In the genomic region with DNA sequence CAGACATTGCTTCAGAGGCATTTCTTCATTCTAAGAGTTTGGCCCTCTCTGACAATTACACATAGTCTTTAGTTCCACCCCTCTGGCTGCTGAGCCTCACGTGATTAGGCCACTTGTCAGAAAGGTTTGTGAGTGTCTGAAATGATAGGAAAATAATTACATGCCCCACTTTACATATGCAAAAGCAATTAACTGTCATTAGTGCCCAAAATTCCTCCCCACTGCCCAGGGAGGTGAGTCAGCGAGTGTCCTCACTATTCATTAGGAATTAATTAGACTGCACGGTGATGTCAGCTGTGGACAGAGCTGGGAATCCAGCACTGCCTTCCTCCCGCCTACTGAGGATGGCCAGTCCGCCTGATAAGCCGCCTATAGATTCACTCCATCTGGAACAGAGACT, we compare ENCODE assay signal across 18 mouse cellular contexts.
DNase-seq lines count a peak whose midpoint lies in the region; ATAC-seq lines count a peak whose summit lies in the region.
"Had no signal": no experiment of that assay in that cellular context is flagged by ENCODE, and none has a peak within 500 bp of the region (broad histone marks: within the 10 kb centered on the region; RNA-seq: fewer than 3 reads in every experiment).

No protein-coding gene starts in this region.

- 0 out of 2 replicates have a peak, but pooled peaks cover 2% of the 10 kb centered on the region for H3K4me1 ChIP-seq in forebrain, embryonic 11.5 days (replicated peaks; ENCODE audit: control insufficient read depth, insufficient read depth, low read length)
- peaks cover 5% of the 10 kb centered on the region; the same call in 1 of the 2 replicates for H3K4me1 ChIP-seq in forebrain, embryonic 16.5 days (replicated peaks; ENCODE audit: control insufficient read depth, insufficient read depth, low read length)
- peaks cover 81% of the 10 kb centered on the region for H3K4me1 ChIP-seq in heart, embryonic 12.5 days (replicated peaks)
- H3K4me1 ChIP-seq in midbrain, embryonic 10.5 days, result peaks cover 23% of the 10 kb centered on the region
- H3K4me1 ChIP-seq in midbrain, embryonic 15.5 days, result no peaks in the 10 kb centered on the region

- H3K9ac ChIP-seq in forebrain, embryonic 11.5 days (ENCODE audit: low read length), result no peak overlapping the region
- H3K9ac ChIP-seq in forebrain, embryonic 16.5 days (replicated peaks; ENCODE audit: low read depth, low read length), result no peak overlapping the region
- H3K9ac ChIP-seq in heart, embryonic 12.5 days, result 0 out of 2 replicates have a peak overlapping the region, but pooled peaks have one; percentile 29
- H3K9ac ChIP-seq in midbrain, embryonic 15.5 days, result no peak overlapping the region
- H3K9ac ChIP-seq: embryonic facial prominence, embryonic 15.5 days; intestine, embryonic 15.5 days; limb, embryonic 13.5 days; neural tube, embryonic 12.5 days had no signal

- ATAC-seq in forebrain, embryonic 11.5 days (replicated peaks; ENCODE audit: low FRiP score), result peak; percentile 33; the same call in 1 of the 2 replicates
- ATAC-seq in forebrain, embryonic 16.5 days, result no peak
- ATAC-seq in heart, embryonic 12.5 days (ENCODE audit: insufficient number of reproducible peaks, low FRiP score), result no peak
- no peak for ATAC-seq in midbrain, embryonic 15.5 days (replicated peaks)
- ATAC-seq: activated CD4-positive, CD25-positive, alpha-beta regulatory T cell, adult 4 months; intestine, embryonic 15.5 days had no signal

- no peaks in the 10 kb centered on the region for H3K27me3 ChIP-seq in forebrain, embryonic 11.5 days (ENCODE audit: control insufficient read depth, insufficient read depth, low read length)
- H3K27me3 ChIP-seq in forebrain, embryonic 16.5 days (replicated peaks; ENCODE audit: control insufficient read depth, insufficient read depth, low read length), result no peaks in the 10 kb centered on the region
- no peaks in the 10 kb centered on the region for H3K27me3 ChIP-seq in heart, embryonic 12.5 days (replicated peaks)
- no peaks in the 10 kb centered on the region for H3K27me3 ChIP-seq in midbrain, embryonic 10.5 days (ENCODE audit: low read depth, poor library complexity, severe bottlenecking)
- H3K27me3 ChIP-seq in midbrain, embryonic 15.5 days (replicated peaks), result no peaks in the 10 kb centered on the region
- H3K27me3 ChIP-seq: embryonic facial prominence, embryonic 15.5 days; intestine, embryonic 15.5 days; limb, embryonic 13.5 days; neural tube, embryonic 12.5 days had no signal

- DNase-seq in forebrain, embryonic 11.5 days (ENCODE audit: low spot score), result no peak
- DNase-seq in heart, adult 9 months (ENCODE audit: low spot score in 2 of 2), result no peak
- DNase-seq in midbrain, embryonic 10.5 days (ENCODE audit: low spot score), result no peak
- DNase-seq in retina, postnatal 1 day, result peak; percentile 96
- DNase-seq in layer of hippocampus, postnatal 25 days (ENCODE audit: extremely low spot score in 1 of 2, low spot score in 1 of 2), result no peak
- DNase-seq: cerebellum, adult 9-10 months; gastrocnemius, postnatal 36 days; lung, postnatal 36 days; thymus, postnatal 36 days had no signal

- H3K9me3 ChIP-seq in forebrain, embryonic 11.5 days (ENCODE audit: control insufficient read depth, low read length), result no peaks in the 10 kb centered on the region
- H3K9me3 ChIP-seq in forebrain, embryonic 16.5 days (ENCODE audit: control insufficient read depth, low read length), result no peaks in the 10 kb centered on the region
- no peaks in the 10 kb centered on the region for H3K9me3 ChIP-seq in heart, embryonic 12.5 days (replicated peaks)
- no peaks in the 10 kb centered on the region for H3K9me3 ChIP-seq in midbrain, embryonic 10.5 days (replicated peaks)
- H3K9me3 ChIP-seq in midbrain, embryonic 15.5 days, result no peaks in the 10 kb centered on the region
- H3K9me3 ChIP-seq: embryonic facial prominence, embryonic 15.5 days; intestine, embryonic 15.5 days; limb, embryonic 13.5 days; neural tube, embryonic 12.5 days had no signal

- 52% methylated on average over 6 of the region's 6 CpGs for WGBS in forebrain, embryonic 11.5 days
- 28% methylated on average over 6 of the region's 6 CpGs for WGBS in forebrain, embryonic 16.5 days
- WGBS in heart, embryonic 12.5 days, result 24% methylated on average over 6 of the region's 6 CpGs
- 86% methylated on average over 6 of the region's 6 CpGs for WGBS in midbrain, embryonic 10.5 days
- 55% methylated on average over 6 of the region's 6 CpGs for WGBS in midbrain, embryonic 15.5 days

- no peak overlapping the region for H3K27ac ChIP-seq in forebrain, embryonic 11.5 days (ENCODE audit: low read depth, low read length)
- H3K27ac ChIP-seq in forebrain, embryonic 16.5 days (ENCODE audit: low read length), result no peak overlapping the region
- peak overlapping the region; percentile 94 for H3K27ac ChIP-seq in heart, embryonic 12.5 days (ENCODE audit: poor library complexity, severe bottlenecking)
- 0 out of 2 replicates have a peak overlapping the region, but pooled peaks have one; percentile 9 for H3K27ac ChIP-seq in midbrain, embryonic 10.5 days (replicated peaks)
- no peak overlapping the region for H3K27ac ChIP-seq in midbrain, embryonic 15.5 days
- H3K27ac ChIP-seq: embryonic facial prominence, embryonic 15.5 days; intestine, embryonic 15.5 days; kidney, postnatal 0 days; limb, embryonic 13.5 days; neural tube, embryonic 12.5 days had no signal

- no peaks in the 10 kb centered on the region for H3K36me3 ChIP-seq in forebrain, embryonic 11.5 days (ENCODE audit: control insufficient read depth, insufficient read depth, low read length)
- H3K36me3 ChIP-seq in forebrain, embryonic 16.5 days (ENCODE audit: control insufficient read depth, insufficient read depth), result no peaks in the 10 kb centered on the region
- H3K36me3 ChIP-seq in heart, embryonic 12.5 days, result peaks cover 12% of the 10 kb centered on the region
- H3K36me3 ChIP-seq in midbrain, embryonic 10.5 days, result peaks cover 9% of the 10 kb centered on the region; the same call in 1 of the 2 replicates
- H3K36me3 ChIP-seq in midbrain, embryonic 15.5 days (replicated peaks), result no peaks in the 10 kb centered on the region
- H3K36me3 ChIP-seq: embryonic facial prominence, embryonic 15.5 days; intestine, embryonic 15.5 days; limb, embryonic 13.5 days; neural tube, embryonic 12.5 days had no signal

- H3K4me3 ChIP-seq in forebrain, embryonic 11.5 days (ENCODE audit: low read depth, low read length), result no peak overlapping the region
- H3K4me3 ChIP-seq in forebrain, embryonic 16.5 days (replicated peaks; ENCODE audit: low read length), result no peak overlapping the region
- no peak overlapping the region for H3K4me3 ChIP-seq in heart, embryonic 12.5 days
- no peak overlapping the region for H3K4me3 ChIP-seq in midbrain, embryonic 10.5 days
- no peak overlapping the region for H3K4me3 ChIP-seq in midbrain, embryonic 15.5 days
- H3K4me3 ChIP-seq: embryonic facial prominence, embryonic 15.5 days; intestine, embryonic 15.5 days; limb, embryonic 13.5 days; neural tube, embryonic 12.5 days had no signal

- H3K4me2 ChIP-seq in forebrain, embryonic 11.5 days (ENCODE audit: low read depth, low read length, severe bottlenecking), result no peak overlapping the region
- H3K4me2 ChIP-seq in forebrain, embryonic 16.5 days (ENCODE audit: low read length), result no peak overlapping the region
- peak overlapping the region; percentile 43 for H3K4me2 ChIP-seq in heart, embryonic 12.5 days
- no peak overlapping the region for H3K4me2 ChIP-seq in midbrain, embryonic 15.5 days
- H3K4me2 ChIP-seq: embryonic facial prominence, embryonic 15.5 days; intestine, embryonic 15.5 days; limb, embryonic 13.5 days; neural tube, embryonic 12.5 days had no signal

Comparison
In these comparisons a context has a peak if more than half of its experiments do, and no peak if none do; other contexts are left out.
1. H3K27ac ChIP-seq: peak in heart, embryonic 12.5 days (single experiment) and midbrain, embryonic 10.5 days (single experiment); none in forebrain, embryonic 11.5 days (single experiment), forebrain, embryonic 16.5 days (single experiment) and midbrain, embryonic 15.5 days (single experiment).